Mouse (Mus musculus) heart, adult 2 months (tissue): ENCODE results near the gene Ccno.

Experiments used
- CTCF ChIP-seq: fragments of 200-600 bp; IDR thresholded peaks from 2 replicates; pipeline ENCODE4 v1.8.1; 2022; ENCODE audit warnings: antibody characterized with exemption, mild to moderate bottlenecking, moderate library complexity
- EP300 ChIP-seq: fragments of 200-500 bp; IDR thresholded peaks from 2 replicates; pipeline ENCODE4 v1.6.1; 2011; ENCODE audit warnings: low read depth, low read length, control low read depth; ENCODE audit not compliant: insufficient read depth
- POLR2A ChIP-seq: fragments of 200-500 bp; IDR thresholded peaks from 2 replicates; pipeline ENCODE4 v1.6.1; 2011; ENCODE audit warnings: mild to moderate bottlenecking, low read depth, low read length, control low read depth; ENCODE audit not compliant: insufficient read depth

DNA sequence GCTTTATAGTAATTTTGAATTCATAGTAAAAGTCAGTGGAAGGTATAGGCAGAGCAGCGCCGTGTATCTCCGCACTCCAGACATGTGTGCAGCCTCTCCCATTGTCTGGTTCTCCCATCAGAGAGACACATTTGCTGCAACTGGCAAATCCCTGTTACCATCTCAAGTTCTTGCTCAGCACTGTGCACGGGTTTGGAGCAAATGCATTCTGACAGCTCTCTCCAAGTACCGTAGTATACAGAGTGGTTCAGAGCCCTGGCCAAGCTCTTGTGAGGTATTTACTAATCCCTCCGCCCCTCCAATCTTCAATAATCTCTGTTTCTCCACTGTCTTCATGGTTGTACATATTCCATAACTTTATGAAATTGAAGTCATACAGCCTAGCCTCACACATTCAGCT is 25.1 kb downstream of the Ccno start:
- TF ChIP-seq EP300 (no peak), CTCF (no peak), POLR2A (no peak)
